Mouse (Mus musculus): ENCODE measurements at regions not wholly inside any gene's neighbourhood (a gene's known extent, or its start where the extent isn't known, plus 50 kb on each side); places are given as distances from the start of the nearest gene placed in this dataset.

DNA sequence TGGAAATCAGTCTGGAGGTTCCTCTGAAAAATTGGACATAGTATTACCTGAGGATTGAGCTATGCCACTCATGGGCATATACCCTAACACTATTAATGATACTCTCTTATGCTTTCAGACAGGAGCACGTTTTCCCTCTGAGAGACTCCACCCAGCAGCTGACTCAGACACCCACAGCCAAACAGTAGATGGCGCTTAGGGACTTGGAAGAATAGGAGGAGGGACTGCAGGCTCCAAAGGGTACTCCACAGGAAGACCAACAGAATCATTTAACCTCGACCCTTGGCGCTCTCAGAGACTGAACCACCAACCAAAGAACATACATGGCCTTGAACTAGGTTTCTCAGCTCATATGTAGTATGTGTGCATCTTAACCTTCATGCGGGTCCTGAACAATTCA, 216.0 kb upstream of the Fut9 start:
- no peak for DNase-seq

DNA sequence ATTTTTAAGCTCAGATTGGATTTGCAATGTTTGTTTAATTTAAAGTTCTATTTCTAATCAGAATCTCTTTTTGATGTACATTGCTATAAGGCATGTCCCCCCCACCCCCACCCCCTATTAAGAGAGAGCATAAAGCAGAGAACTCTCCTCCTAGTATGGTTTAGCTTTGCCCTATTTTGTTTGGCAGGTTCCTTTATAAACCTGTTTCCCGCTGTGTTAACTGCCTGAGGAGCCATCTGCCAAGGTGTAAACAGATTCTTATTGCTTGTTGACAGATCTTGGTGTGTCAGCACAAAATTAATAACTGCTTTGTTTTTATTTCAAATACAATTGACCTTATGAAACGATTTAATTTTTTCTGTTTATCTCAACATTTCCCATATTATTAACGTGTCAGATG, 200.3 kb upstream of the Fut9 start:
- no peak for DNase-seq

GRCm38 (mm10) chr4:25998561-25998960, 198.5 kb upstream of the Fut9 start:
- peak; percentile 2 for DNase-seq

DNA sequence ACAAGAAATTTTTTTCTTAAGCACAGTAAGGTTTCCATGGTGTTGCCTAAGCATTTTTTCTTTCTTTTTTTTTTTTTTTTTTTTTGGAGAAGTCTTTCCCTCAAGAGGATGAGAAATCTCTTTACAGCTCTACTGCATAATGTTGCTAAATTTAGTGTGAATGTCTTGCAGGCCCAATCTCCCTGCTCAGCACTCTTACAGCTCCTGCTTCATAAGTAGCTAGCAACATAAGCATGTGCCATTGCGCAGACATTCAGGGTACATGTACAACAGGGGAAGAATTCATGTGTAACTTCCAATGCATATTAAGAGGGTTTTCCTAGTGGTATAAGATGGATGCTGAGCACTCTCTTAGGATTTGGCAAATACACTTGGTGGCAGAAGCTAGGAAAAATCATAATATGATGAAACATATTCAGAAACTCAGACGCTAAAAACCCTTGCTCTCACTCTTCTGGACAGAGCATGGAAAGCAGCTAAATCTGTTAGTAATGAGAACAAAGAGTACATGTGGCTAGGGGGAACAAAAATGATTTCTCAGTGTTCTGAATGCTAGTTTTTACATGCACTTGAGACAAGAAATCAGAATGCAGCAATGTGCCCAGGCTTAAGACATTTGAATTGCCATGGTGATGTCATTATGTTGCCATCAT, 155.8 kb upstream of the Fut9 start:
- no peak for DNase-seq

- DNase-seq: peak; percentile 1
Observed at GRCm38 (mm10) chr4:25932546-25932945, 132.5 kb upstream of the Fut9 start.

DNA sequence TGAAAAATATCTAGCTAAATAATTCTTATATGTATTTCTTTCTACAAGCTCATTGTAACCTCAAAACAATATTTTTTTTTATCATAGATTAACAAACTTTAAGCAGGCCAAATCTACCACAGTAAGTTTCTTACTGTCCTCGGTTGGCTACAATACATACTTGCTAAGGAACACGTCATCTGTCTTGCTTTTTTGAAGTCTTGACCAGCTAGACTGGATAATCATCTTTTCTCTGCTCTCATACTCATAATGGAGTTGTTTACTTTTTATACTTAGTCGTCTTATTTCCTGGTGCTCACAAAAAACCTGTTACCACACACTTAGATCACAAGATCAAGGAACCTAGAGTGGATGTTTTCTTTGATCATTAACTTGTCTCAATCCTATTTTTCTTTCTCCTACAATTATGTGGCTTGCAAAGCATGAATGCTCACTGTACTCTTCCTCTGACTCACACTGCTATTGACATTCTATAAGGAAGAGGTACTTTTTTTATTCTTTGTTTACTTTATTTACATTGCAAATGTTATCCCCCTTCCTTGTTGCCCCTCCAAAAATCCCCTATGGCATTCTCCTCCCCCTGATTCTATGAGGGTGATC, 95.4 kb upstream of the Fut9 start:
- no peak for DNase-seq

- no peak for DNase-seq
Observed at GRCm38 (mm10) chr4:25891888-25892661, 92.0 kb upstream of the Fut9 start.
